Mouse (Mus musculus): ENCODE data around the gene Dtd1.
"Not testable (repeated sequence)": the region's sequence is repeated elsewhere in the genome, so short reads cannot be mapped to it uniquely, and the experiment has no call there.

The Dtd1 gene

DNA sequence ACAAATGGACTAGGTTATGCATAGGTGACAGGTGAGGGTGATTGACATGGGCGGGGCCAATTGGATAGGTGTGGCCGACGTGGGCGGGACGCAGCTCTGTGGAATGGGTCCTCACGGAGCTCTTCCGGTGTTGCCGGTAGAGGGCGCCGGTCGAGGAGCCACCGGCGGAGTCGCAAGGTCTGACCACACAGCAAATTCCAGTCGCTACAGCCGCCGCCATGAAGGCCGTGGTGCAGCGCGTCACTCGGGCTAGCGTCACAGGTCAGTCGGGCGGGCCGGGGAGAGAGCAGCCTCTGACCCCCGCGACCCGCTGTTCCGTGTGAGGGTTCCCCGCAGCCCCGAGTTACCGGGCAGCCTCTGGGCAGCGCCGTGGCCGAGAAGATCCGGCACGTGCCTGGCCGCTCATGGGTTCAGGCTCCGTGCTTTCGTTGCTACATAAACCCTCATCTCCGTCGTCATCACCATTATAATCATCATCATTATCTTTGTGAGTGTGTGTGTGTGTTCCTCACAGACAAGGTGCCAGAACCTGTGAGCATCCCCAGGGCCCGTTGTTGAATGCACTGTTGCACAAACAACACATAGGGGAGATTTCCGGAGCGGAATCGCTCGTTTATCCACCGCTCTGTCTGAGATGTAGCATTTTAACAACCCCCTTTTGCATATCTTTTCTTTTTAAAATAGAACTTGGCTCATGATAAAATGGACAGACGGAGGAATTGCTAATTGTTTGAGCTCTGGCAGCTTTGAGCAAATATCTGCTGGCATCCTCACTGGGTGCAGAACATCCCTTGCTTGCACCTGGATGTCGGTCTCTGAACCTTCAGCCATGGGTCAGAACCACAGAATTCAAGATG is at the start of gene Dtd1:
TSS of gene Dtd1 (plus strand) at position 67 of the 857 bp plus-strand sequence.
- peak; percentile 91 to 92 for DNase-seq (ENCODE audit: low spot score in 2 of 2)

DNA sequence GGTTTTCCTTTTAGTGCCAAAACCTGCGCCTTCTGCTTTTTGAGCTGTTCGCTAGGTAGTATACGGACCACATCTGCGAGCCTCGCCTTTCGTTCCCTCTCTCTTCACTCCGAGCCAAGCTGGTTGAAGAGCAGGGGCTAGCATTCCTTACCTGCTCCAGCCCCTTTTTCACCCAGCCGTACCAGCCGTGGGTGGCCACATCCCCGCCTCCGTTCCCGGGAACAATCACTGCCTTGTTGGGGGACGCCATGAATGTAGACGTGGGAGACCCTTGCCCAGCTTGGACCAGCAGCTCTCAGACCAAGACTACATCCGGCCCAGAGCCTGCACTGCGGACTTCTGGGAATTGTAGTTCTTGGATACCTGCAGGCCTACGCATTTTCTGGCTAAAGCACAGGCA is 49.2 kb upstream of the Dtd1 start, which contains the start of gene Rbbp9:
TSS of gene Rbbp9 (minus strand) at position 341 of the 400 bp plus-strand sequence.
- peak; percentile 82 to 89 for DNase-seq (ENCODE audit: low spot score in 2 of 2)

- DNase-seq (ENCODE audit: low spot score in 2 of 2) = no peak
Measured at GRCm38 (mm10) chr2:144553905-144554304, 45.8 kb upstream of the Dtd1 start.

- DNase-seq (ENCODE audit: low spot score in 2 of 2) = no peak
Measured at GRCm38 (mm10) chr2:144555286-144555819, 44.3 kb upstream of the Dtd1 start.

DNA sequence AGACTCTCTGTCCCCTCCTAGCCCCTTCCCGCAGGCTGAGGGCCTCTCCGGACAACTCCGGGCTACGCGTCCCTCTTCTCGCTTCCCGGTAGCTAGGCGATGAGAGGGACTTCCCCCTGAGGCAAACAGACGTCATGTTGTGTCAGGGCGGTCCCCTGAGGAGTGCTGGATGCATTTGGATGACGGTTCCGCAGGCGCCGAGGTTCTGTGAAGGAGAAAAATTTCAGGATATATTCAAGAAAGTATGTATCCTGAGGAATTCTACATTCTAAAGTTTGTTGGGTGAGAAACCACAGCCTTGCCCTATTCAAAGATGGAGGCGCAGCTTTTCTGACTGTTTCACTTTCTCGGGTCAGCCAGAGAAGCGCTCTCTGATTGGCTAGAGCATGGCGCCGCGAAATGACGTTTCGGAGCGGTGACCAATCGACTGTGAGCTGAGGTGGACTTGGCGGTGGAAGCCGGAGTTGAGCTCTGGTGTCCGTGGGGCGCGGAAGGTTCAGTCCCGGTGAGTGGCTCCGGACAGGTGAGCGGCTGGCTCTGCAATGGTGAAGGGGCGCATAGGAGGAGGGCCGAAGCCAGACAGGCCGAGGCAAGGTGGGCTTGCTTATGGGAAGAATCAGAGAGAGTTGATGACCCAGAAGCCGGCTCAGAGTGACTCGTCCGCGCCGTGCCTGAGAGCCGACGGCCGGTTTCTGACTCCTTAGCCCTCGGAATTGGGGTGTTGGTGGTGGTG is 43.7 kb upstream of the Dtd1 start, which contains the start of gene Sec23b:
TSS of gene Sec23b (plus strand) at position 410 of the 733 bp plus-strand sequence.
- peak; percentile 98 to 99 for DNase-seq (ENCODE audit: low spot score in 2 of 2)

DNA sequence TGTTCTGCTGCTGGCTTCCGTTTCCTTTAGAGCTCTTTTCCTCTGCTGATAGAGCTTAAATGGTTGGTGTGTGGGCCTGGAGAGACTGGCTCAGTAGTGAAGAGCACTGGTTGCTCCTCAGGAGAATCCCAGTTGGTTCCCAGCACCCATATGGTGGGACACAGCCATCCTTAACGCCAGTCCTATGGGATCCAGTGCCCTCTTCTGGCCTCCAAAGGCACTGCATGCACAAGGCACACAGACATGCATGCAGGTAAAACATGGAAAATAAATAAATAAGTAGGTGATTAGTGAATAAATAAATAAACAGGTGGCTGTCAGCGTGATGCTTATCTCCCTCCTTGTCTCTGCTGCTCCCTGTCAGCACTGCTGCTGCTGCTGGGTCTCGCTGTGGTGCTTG is 11.0 kb upstream of the Dtd1 start:
- no peak for DNase-seq (ENCODE audit: low spot score in 2 of 2)

DNA sequence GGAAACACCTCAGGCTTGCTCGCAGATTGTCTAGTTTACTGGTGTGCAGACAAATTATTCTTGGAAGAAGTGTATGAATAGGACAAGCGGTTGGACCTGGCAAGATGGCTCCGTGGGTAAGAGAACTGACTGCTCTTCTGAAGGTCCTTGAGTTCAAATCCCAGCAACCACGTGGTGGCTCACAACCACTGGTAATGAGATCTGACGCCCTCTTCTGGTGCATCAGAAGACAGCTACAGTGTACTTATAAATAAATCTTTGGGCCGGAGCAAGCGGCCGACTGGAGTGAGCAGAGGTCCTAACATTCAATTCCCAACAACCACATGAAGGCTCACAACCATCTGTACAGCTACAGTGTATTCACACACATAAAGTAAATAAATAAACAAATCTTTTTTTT is 6.7 kb upstream of the Dtd1 start:
- DNase-seq (ENCODE audit: low spot score in 2 of 2) = not testable (repeated sequence)

- peak; percentile 89 to 92 for DNase-seq (ENCODE audit: low spot score in 2 of 2)
Measured at GRCm38 (mm10) chr2:144593951-144594651, 5.6 kb upstream of the Dtd1 start, which contains the start of gene Smim26. Smim26 (plus strand) TSS chr2:144594054.

DNA sequence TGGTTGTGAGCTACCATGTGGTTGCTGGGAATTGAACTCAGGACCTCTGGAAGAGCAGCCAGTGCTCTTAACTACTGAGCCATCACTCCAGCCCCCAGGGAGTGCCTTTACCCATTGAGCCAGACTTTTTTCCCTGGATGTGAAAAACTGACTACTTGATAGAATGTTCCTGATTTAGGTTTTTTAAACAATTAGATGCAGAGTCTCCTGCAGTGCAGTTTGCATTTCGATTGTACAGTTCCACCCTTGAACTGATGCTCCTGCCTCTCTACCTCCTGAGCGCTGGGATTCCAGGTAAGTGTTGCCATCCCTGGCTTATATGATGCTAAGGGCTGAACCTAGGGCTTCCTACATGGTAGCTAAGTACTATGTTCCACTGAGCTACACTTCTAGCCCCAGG is 1.7 kb upstream of the Dtd1 start:
- DNase-seq (ENCODE audit: low spot score in 2 of 2) = no peak

- no peak for DNase-seq (ENCODE audit: low spot score in 2 of 2)
Measured at GRCm38 (mm10) chr2:144601576-144601975, 1.9 kb downstream of the Dtd1 start.

DNA sequence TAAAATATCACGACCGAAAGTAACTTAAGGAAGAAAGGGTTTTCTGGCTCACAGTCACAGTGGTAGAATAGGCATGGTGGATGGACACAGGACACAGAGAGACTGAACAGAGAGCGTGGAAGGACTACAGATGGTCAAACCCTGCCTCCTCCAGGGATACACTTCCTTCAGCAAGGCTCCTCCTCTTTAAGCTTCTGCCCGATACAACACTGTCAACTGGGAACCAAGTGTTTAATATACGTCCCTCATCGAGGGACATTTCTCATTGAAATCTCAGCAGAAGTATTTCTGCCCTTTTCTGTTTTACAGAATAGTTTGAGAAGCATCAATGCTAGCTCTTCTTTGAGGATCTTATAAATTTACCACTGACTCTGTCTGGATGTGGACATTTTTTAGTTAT is 14.3 kb downstream of the Dtd1 start:
- no peak for DNase-seq (ENCODE audit: low spot score in 2 of 2)

- no peak for DNase-seq (ENCODE audit: low spot score in 2 of 2)
Measured at GRCm38 (mm10) chr2:144617074-144617874, 17.6 kb downstream of the Dtd1 start.

DNA sequence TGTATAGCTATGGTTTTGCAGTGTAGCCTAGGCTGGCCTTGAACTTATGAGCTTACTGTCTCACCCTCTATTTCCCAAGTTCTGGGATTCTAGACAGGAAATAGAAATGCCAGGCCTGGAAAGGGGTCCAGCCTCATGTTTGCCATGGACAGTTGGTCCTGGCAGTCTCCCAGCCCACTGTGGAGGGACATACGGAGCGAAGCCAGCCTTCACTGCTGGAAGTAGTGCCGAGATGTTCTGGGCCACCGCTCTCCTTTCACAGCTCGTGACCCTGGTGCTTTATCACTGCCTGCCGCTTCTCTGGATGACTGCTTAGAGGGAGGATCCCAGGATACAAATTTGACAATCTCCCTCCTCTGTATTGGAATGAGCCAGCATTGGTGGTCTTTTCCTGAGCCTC is 21.8 kb downstream of the Dtd1 start:
- DNase-seq (ENCODE audit: low spot score in 2 of 2) = peak in 1 of 2 experiments; percentile 17

GRCm38 (mm10) chr2:144633551-144633950 is 33.9 kb downstream of the Dtd1 start:
- no peak for DNase-seq (ENCODE audit: low spot score in 2 of 2)

DNA sequence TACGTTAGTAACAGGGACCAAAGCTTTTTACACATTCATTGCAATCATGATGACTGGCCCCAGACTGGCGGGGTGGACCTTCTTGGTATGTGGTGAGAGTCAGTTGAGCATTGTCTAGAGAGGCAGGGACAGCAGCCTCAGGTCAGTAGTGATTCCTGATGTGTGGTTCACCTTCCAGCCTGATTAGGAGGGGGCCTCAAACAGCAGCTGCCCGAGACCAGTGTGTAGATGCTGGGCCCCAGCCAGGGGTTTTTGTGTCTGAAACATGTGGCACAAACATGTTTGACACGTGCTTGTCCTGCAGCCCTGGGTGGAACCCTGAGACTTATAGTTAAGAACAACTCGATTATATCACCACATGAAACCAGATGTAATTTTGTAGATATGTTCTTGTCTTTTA is 34.5 kb downstream of the Dtd1 start:
- DNase-seq (ENCODE audit: low spot score in 2 of 2) = no peak

GRCm38 (mm10) chr2:144634729-144635128 is 35.0 kb downstream of the Dtd1 start:
- no peak for DNase-seq (ENCODE audit: low spot score in 2 of 2)

GRCm38 (mm10) chr2:144635644-144636320 is 36.1 kb downstream of the Dtd1 start:
- peak; percentile 79 to 82 for DNase-seq (ENCODE audit: low spot score in 2 of 2)

GRCm38 (mm10) chr2:144637204-144637603 is 37.5 kb downstream of the Dtd1 start:
- no peak for DNase-seq (ENCODE audit: low spot score in 2 of 2)

GRCm38 (mm10) chr2:144637671-144638395 is 38.1 kb downstream of the Dtd1 start:
- no peak for DNase-seq (ENCODE audit: low spot score in 2 of 2)

DNA sequence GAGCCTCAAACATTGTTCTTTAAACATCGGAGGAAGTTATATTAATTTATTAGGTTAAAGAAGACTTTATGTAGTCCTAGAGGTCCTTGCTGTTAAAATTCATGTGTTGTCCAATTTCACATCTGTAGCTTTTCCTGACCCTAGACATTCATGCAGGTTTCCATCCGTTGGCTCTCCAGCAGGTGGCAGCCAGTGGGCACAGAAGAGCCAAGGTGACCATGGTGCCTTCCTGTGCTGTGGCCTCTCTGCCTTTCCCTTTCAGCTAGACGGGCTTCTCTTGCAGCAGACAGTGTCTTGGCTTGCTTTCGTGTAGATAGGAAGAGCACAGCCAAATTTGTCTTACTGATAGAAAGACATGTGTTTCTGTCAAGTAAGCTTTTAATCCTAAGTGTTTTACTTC is 39.0 kb downstream of the Dtd1 start:
- no peak for DNase-seq (ENCODE audit: low spot score in 2 of 2)
